Mouse (Mus musculus) neural tube, embryonic 15.5 days (tissue): ENCODE results near the gene Cnn1. TPM values are rescaled to one million over a fixed set of nuclear protein-coding genes. Genes with fewer than 3 reads are reported as not detected.
A peak's percentile ranks its signal among the peaks of the same experiment; 100 is the strongest.
"Not testable (repeated sequence)": the region's sequence is repeated elsewhere in the genome, so short reads cannot be mapped to it uniquely, and the experiment has no call there.

Experiments
- ATAC-seq: fragments of 200-750 bp; cut with Nextera tagmentation; 2 replicates; pipeline ENCODE4 v1.8.0; 2017; ENCODE audit warnings: mild to moderate bottlenecking, moderate TSS enrichment, moderate library complexity; ENCODE audit not compliant: low FRiP score
- H3K27ac ChIP-seq: fragments of 300-500 bp; sonication (generic); replicated peaks from 2 replicates; pipeline ENCODE4 v1.5.1; 2015; ENCODE audit warnings: mild to moderate bottlenecking, inconsistent platforms
- H3K27me3 ChIP-seq: fragments of 300-500 bp; sonication (generic); replicated peaks from 2 replicates; pipeline ENCODE4 v1.6.1; 2015; ENCODE audit warnings: inconsistent platforms
- H3K36me3 ChIP-seq: fragments of 300-500 bp; sonication (generic); 2 replicates; pipeline ENCODE4 v1.6.1; 2015; ENCODE audit warnings: inconsistent platforms
- H3K4me1 ChIP-seq: fragments of 300-500 bp; sonication (generic); 2 replicates; pipeline ENCODE4 v1.6.1; 2015; ENCODE audit warnings: inconsistent platforms
- H3K4me2 ChIP-seq: fragments of 300-500 bp; sonication (generic); 2 replicates; pipeline ENCODE4 v1.6.1; 2015; ENCODE audit warnings: inconsistent platforms, mild to moderate bottlenecking, moderate library complexity
- H3K4me3 ChIP-seq: fragments of 300-500 bp; sonication (generic); replicated peaks from 2 replicates; pipeline ENCODE4 v1.5.1; 2015; ENCODE audit warnings: mild to moderate bottlenecking, inconsistent platforms
- H3K9ac ChIP-seq: fragments of 300-500 bp; sonication (generic); replicated peaks from 2 replicates; pipeline ENCODE4 v1.6.1; 2015; ENCODE audit warnings: mild to moderate bottlenecking, inconsistent platforms
- H3K9me3 ChIP-seq: fragments of 300-500 bp; sonication (generic); replicated peaks from 2 replicates; pipeline ENCODE4 v1.6.1; 2016; ENCODE audit warnings: inconsistent platforms
- WGBS: fragments of 180-500 bp; shearing (Covaris S2); methylation state at CpG from one replicate; pipeline ENCODE4 v1.1.7; 2015; ENCODE audit warnings: mixed read lengths; 5-methylcytosine and 5-hydroxymethylcytosine counted together
- polyA plus RNA-seq: library from polyadenylated mRNA; unstranded; fragments of >200 nt; fragmentation: Nextera tagmentation; extraction: Ambion mirVana; gene quantifications from 2 replicates; pipeline ENCODE4 v1.2.1, GENCODE M21; 2015

Gene Cnn1
- polyA plus RNA-seq, 1 experiment from 2014 or later, result 0.84 TPM

- Histone ChIP-seq H3K4me3 (no peak overlapping the region), H3K27ac (no peak overlapping the region), H3K36me3 (peaks cover 37% of the 10 kb centered on the region), H3K4me1 (peaks cover 15% of the 10 kb centered on the region), H3K9me3 (no peaks in the 10 kb centered on the region), H3K4me2 (no peak overlapping the region), H3K9ac (no peak overlapping the region), H3K27me3 (no peaks in the 10 kb centered on the region; the same call in 1 of the 2 replicates)
- no peak for ATAC-seq
- WGBS, result 94% methylated on average over 9 of the region's 9 CpGs
These were observed 41.9 kb upstream of the Cnn1 start for GRCm38 (mm10) chr9:22057031-22057517.

GRCm38 (mm10) chr9:22058011-22058424, 41.0 kb upstream of the Cnn1 start:
- 86% methylated on average over 9 of the region's 9 CpGs for WGBS
- ATAC-seq, result no peak
- H3K27ac ChIP-seq, result no peak overlapping the region
- H3K4me3 ChIP-seq, result no peak overlapping the region
- peaks cover 13% of the 10 kb centered on the region for H3K4me1 ChIP-seq
- H3K36me3 ChIP-seq, result peaks cover 46% of the 10 kb centered on the region
- no peaks in the 10 kb centered on the region for H3K9me3 ChIP-seq
- no peaks in the 10 kb centered on the region for H3K27me3 ChIP-seq
- H3K4me2 ChIP-seq, result no peak overlapping the region
- H3K9ac ChIP-seq, result no peak overlapping the region

- H3K27me3 ChIP-seq, result no peaks in the 10 kb centered on the region
- no peak overlapping the region for H3K27ac ChIP-seq
- 87% methylated on average over 2 of the region's 2 CpGs for WGBS
- ATAC-seq, result no peak
- no peak overlapping the region for H3K9ac ChIP-seq
- H3K4me2 ChIP-seq, result no peak overlapping the region
- no peaks in the 10 kb centered on the region for H3K4me1 ChIP-seq
- H3K4me3 ChIP-seq, result no peak overlapping the region
- H3K36me3 ChIP-seq, result peaks cover 77% of the 10 kb centered on the region
- no peaks in the 10 kb centered on the region for H3K9me3 ChIP-seq
These were observed 37.7 kb upstream of the Cnn1 start for GRCm38 (mm10) chr9:22061339-22061738.

GRCm38 (mm10) chr9:22064341-22064740, 34.7 kb upstream of the Cnn1 start:
- Histone ChIP-seq H3K9me3 (no peaks in the 10 kb centered on the region), H3K4me2 (no peak overlapping the region), H3K4me3 (no peak overlapping the region), H3K36me3 (peaks cover 74% of the 10 kb centered on the region), H3K27me3 (no peaks in the 10 kb centered on the region), H3K9ac (no peak overlapping the region), H3K4me1 (peaks cover 2% of the 10 kb centered on the region; the same call in 1 of the 2 replicates), H3K27ac (no peak overlapping the region)
- 89% methylated on average over 3 of the region's 3 CpGs for WGBS
- ATAC-seq, result no peak

GRCm38 (mm10) chr9:22065642-22066041, 33.4 kb upstream of the Cnn1 start:
- Histone ChIP-seq H3K9me3 (no peaks in the 10 kb centered on the region), H3K27ac (no peak overlapping the region), H3K9ac (no peak overlapping the region), H3K4me1 (peaks cover 15% of the 10 kb centered on the region), H3K4me3 (no peak overlapping the region), H3K4me2 (no peak overlapping the region), H3K27me3 (no peaks in the 10 kb centered on the region), H3K36me3 (peaks cover 69% of the 10 kb centered on the region)
- WGBS, result 98% methylated on average over 11 of the region's 11 CpGs
- no peak for ATAC-seq

GRCm38 (mm10) chr9:22066433-22066832, 32.6 kb upstream of the Cnn1 start:
- no peak overlapping the region for H3K27ac ChIP-seq
- H3K9me3 ChIP-seq, result no peaks in the 10 kb centered on the region
- peaks cover 16% of the 10 kb centered on the region for H3K4me1 ChIP-seq
- H3K4me2 ChIP-seq, result no peak overlapping the region
- H3K9ac ChIP-seq, result no peak overlapping the region
- ATAC-seq, result no peak
- H3K36me3 ChIP-seq, result peaks cover 63% of the 10 kb centered on the region
- H3K27me3 ChIP-seq, result no peaks in the 10 kb centered on the region
- WGBS, result 72% methylated on average over 3 of the region's 3 CpGs
- H3K4me3 ChIP-seq, result no peak overlapping the region

GRCm38 (mm10) chr9:22067195-22067594, 31.8 kb upstream of the Cnn1 start:
- Histone ChIP-seq H3K4me1 (peaks cover 24% of the 10 kb centered on the region), H3K9me3 (no peaks in the 10 kb centered on the region), H3K36me3 (peaks cover 56% of the 10 kb centered on the region), H3K4me2 (no peak overlapping the region), H3K27me3 (no peaks in the 10 kb centered on the region), H3K9ac (no peak overlapping the region), H3K4me3 (no peak overlapping the region), H3K27ac (no peak overlapping the region)
- ATAC-seq, result no peak
- WGBS, result 82% methylated on average over 5 of the region's 5 CpGs

- Histone ChIP-seq H3K4me2 (peak overlapping the region; percentile 65), H3K36me3 (peaks cover 42% of the 10 kb centered on the region), H3K9me3 (no peaks in the 10 kb centered on the region), H3K9ac (peak overlapping the region; percentile 36), H3K4me3 (peak overlapping the region; percentile 88), H3K27me3 (no peaks in the 10 kb centered on the region), H3K4me1 (peaks cover 25% of the 10 kb centered on the region), H3K27ac (peak overlapping the region; percentile 98)
- WGBS, result 69% methylated on average over 4 of the region's 4 CpGs
- ATAC-seq, result peak; percentile 25
These were observed 29.0 kb upstream of the Cnn1 start for GRCm38 (mm10) chr9:22069881-22070553.

- Histone ChIP-seq H3K9ac (peak within 1 kb of the TSS; percentile 96), H3K4me1 (peaks cover 25% of the 10 kb centered on the region), H3K4me2 (peak within 1 kb of the TSS; percentile 65), H3K27ac (peak within 1 kb of the TSS; percentile 98), H3K9me3 (no peaks in the 10 kb centered on the region), H3K4me3 (peak within 1 kb of the TSS; percentile 88), H3K27me3 (no peaks in the 10 kb centered on the region), H3K36me3 (peaks cover 38% of the 10 kb centered on the region)
- ATAC-seq, result peak; percentile 97
- under 1% methylated on average over 70 of the region's 87 CpGs for WGBS
These were observed 28.0 kb upstream of the Cnn1 start, which contains the start of the genes Gm49318 and Zfp653 for GRCm38 (mm10) chr9:22070791-22071573. Gm49318 (minus strand) TSS chr9:22071259. Zfp653 (minus strand) TSS chr9:22071376.

GRCm38 (mm10) chr9:22072276-22072675, 26.7 kb upstream of the Cnn1 start:
- WGBS, result 96% methylated on average over 4 of the region's 4 CpGs
- peaks cover 42% of the 10 kb centered on the region for H3K36me3 ChIP-seq

GRCm38 (mm10) chr9:22075778-22076177, 23.2 kb upstream of the Cnn1 start:
- Histone ChIP-seq H3K36me3 (peaks cover 44% of the 10 kb centered on the region), H3K4me1 (peaks cover 10% of the 10 kb centered on the region)
- H3K9me3 ChIP-seq, H3K27ac ChIP-seq, H3K9ac ChIP-seq, ATAC-seq, H3K4me2 ChIP-seq, H3K27me3 ChIP-seq, H3K4me3 ChIP-seq: not testable (repeated sequence)
- WGBS, result 77% methylated on average over 5 of the region's 5 CpGs

More at GRCm38 (mm10) chr9:22072276-22072675, 26.7 kb upstream of the Cnn1 start:
- Histone ChIP-seq H3K9ac (no peak overlapping the region), H3K4me2 (no peak overlapping the region), H3K27ac (no peak overlapping the region), H3K4me1 (peaks cover 25% of the 10 kb centered on the region), H3K4me3 (no peak overlapping the region), H3K27me3 (no peaks in the 10 kb centered on the region), H3K9me3 (no peaks in the 10 kb centered on the region)
- no peak for ATAC-seq

- 91% methylated on average over 23 of the region's 23 CpGs for WGBS
- no peaks in the 10 kb centered on the region for H3K9me3 ChIP-seq
These were observed 22.8 kb upstream of the Cnn1 start for GRCm38 (mm10) chr9:22076223-22076622.

More at GRCm38 (mm10) chr9:22076223-22076622, 22.8 kb upstream of the Cnn1 start:
- Histone ChIP-seq H3K27me3 (no peaks in the 10 kb centered on the region), H3K4me3 (no peak overlapping the region), H3K36me3 (peaks cover 44% of the 10 kb centered on the region), H3K9ac (no peak overlapping the region), H3K4me1 (peaks cover 10% of the 10 kb centered on the region), H3K27ac (no peak overlapping the region), H3K4me2 (no peak overlapping the region)
- ATAC-seq, result no peak
